Mouse (Mus musculus): ENCODE data around the gene Pla2g5. TPM values are rescaled to one million over a fixed set of nuclear protein-coding genes. Genes with fewer than 3 reads are reported as not detected.

Pla2g5 gene
- polyA plus RNA-seq, 1 experiment from 2014 or later, result not detected

GRCm38 (mm10) chr4:138865092-138865491, 1.8 kb upstream of the Pla2g5 start:
- Histone ChIP-seq H3K9me3 (ENCODE audit: low read length) (no peaks in the 10 kb centered on the region), H3K4me3 (ENCODE audit: low read depth, low read length) (no peak overlapping the region), H3K36me3 (ENCODE audit: insufficient read depth, low read length) (no peaks in the 10 kb centered on the region), H3K27ac (ENCODE audit: low read length) (no peak overlapping the region), H3K4me1 (ENCODE audit: insufficient read depth, low read depth, low read length) (no peaks in the 10 kb centered on the region), H3K27me3 (replicated peaks; ENCODE audit: insufficient read depth, low read length) (no peaks in the 10 kb centered on the region), H3K4me2 (replicated peaks; ENCODE audit: low read depth, low read length) (no peak overlapping the region), H3K9ac (replicated peaks; ENCODE audit: low read depth) (no peak overlapping the region)
- ATAC-seq (no peak), DNase-seq (ENCODE audit: low spot score) (no peak)
- no peak for TF ChIP-seq CTCF (IDR thresholded peaks at IDR 0.05)
- TF ChIP-seq EP300 (IDR thresholded peaks at IDR 0.05), result no peak
- WGBS, result 31% methylated on average over 5 of the region's 5 CpGs

DNA sequence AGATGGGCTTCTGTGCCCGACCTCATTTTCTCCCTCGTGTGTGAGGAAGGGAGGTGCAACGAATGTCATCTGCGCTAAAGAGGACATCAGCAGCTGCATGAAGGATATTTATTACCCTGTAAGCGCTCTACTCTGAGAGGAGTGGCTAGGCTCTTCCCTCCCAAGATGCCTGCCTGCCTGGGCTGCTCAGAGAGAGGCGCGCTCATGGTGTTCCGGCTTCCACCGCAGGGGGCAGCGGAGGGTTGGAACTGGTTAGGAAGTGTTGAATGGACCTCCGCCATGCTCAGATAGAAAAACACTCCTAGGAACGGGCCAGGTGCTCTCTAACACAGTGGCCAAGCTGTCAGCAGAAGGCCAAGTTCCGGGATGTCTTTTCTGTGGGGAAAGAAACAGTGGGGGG, 3.6 kb downstream of the Pla2g5 start:
- Histone ChIP-seq H3K9me3 (ENCODE audit: low read length) (no peaks in the 10 kb centered on the region), H3K27ac (ENCODE audit: low read length) (no peak overlapping the region), H3K27me3 (replicated peaks; ENCODE audit: insufficient read depth, low read length) (no peaks in the 10 kb centered on the region), H3K36me3 (ENCODE audit: insufficient read depth, low read length) (no peaks in the 10 kb centered on the region), H3K4me2 (replicated peaks; ENCODE audit: low read depth, low read length) (no peak overlapping the region), H3K4me3 (ENCODE audit: low read depth, low read length) (no peak overlapping the region), H3K9ac (replicated peaks; ENCODE audit: low read depth) (no peak overlapping the region), H3K4me1 (ENCODE audit: insufficient read depth, low read depth, low read length) (no peaks in the 10 kb centered on the region)
- DNase-seq (ENCODE audit: low spot score) (peak; percentile 68), ATAC-seq (peak; percentile 81)
- TF ChIP-seq CTCF (IDR thresholded peaks at IDR 0.05) (peak; percentile 74), EP300 (IDR thresholded peaks at IDR 0.05) (no peak)
- WGBS, result 3% methylated on average over 12 of the region's 13 CpGs

- Histone ChIP-seq H3K36me3 (ENCODE audit: insufficient read depth, low read length) (no peaks in the 10 kb centered on the region), H3K4me3 (ENCODE audit: low read depth, low read length) (no peak overlapping the region), H3K4me2 (replicated peaks; ENCODE audit: low read depth, low read length) (no peak overlapping the region), H3K4me1 (ENCODE audit: insufficient read depth, low read depth, low read length) (no peaks in the 10 kb centered on the region), H3K27ac (ENCODE audit: low read length) (no peak overlapping the region), H3K9ac (replicated peaks; ENCODE audit: low read depth) (no peak overlapping the region), H3K9me3 (ENCODE audit: low read length) (no peaks in the 10 kb centered on the region), H3K27me3 (replicated peaks; ENCODE audit: insufficient read depth, low read length) (no peaks in the 10 kb centered on the region)
- 18% methylated on average over 9 of the region's 9 CpGs for WGBS
- peak; percentile 47 for DNase-seq (ENCODE audit: low spot score)
- peak; percentile 52; the same call in 1 of the 2 replicates for ATAC-seq
- TF ChIP-seq EP300 (IDR thresholded peaks at IDR 0.05) (no peak), CTCF (IDR thresholded peaks at IDR 0.05) (peak; percentile 52)
These were observed 4.0 kb downstream of the Pla2g5 start for GRCm38 (mm10) chr4:138859245-138859644.

GRCm38 (mm10) chr4:138858446-138858845, 4.8 kb downstream of the Pla2g5 start:
- Histone ChIP-seq H3K9ac (replicated peaks; ENCODE audit: low read depth) (no peak overlapping the region), H3K27ac (ENCODE audit: low read length) (no peak overlapping the region), H3K27me3 (replicated peaks; ENCODE audit: insufficient read depth, low read length) (no peaks in the 10 kb centered on the region), H3K4me1 (ENCODE audit: insufficient read depth, low read depth, low read length) (no peaks in the 10 kb centered on the region), H3K36me3 (ENCODE audit: insufficient read depth, low read length) (no peaks in the 10 kb centered on the region), H3K9me3 (ENCODE audit: low read length) (no peaks in the 10 kb centered on the region), H3K4me2 (replicated peaks; ENCODE audit: low read depth, low read length) (no peak overlapping the region), H3K4me3 (ENCODE audit: low read depth, low read length) (no peak overlapping the region)
- no peak for TF ChIP-seq EP300 (IDR thresholded peaks at IDR 0.05)
- no peak for TF ChIP-seq CTCF (IDR thresholded peaks at IDR 0.05)
- 73% methylated on average over 15 of the region's 15 CpGs for WGBS
- ATAC-seq (no peak), DNase-seq (ENCODE audit: low spot score) (no peak)

DNA sequence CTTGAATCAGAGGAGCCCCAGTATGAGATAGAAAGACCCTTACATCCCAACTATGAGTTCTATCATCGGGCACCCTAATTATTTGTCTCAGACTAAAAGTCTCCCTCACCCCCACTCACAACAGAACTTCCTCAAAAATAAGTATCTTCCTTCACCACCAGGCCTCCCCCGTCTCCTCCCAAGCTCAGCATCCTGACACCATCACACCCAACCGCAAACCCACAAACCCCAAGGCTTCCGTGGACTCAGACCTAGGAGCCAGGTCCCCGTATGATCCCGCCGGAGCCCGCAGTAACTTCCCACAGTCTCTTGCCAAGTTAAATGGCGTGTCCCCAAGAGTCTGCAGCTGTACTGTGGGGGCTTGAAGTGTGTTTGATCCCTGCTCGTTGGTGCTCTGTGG, 5.7 kb downstream of the Pla2g5 start:
- Histone ChIP-seq H3K36me3 (ENCODE audit: insufficient read depth, low read length) (no peaks in the 10 kb centered on the region), H3K27me3 (replicated peaks; ENCODE audit: insufficient read depth, low read length) (no peaks in the 10 kb centered on the region), H3K27ac (ENCODE audit: low read length) (no peak overlapping the region), H3K9me3 (ENCODE audit: low read length) (no peaks in the 10 kb centered on the region), H3K9ac (replicated peaks; ENCODE audit: low read depth) (no peak overlapping the region), H3K4me3 (ENCODE audit: low read depth, low read length) (no peak overlapping the region), H3K4me1 (ENCODE audit: insufficient read depth, low read depth, low read length) (no peaks in the 10 kb centered on the region), H3K4me2 (replicated peaks; ENCODE audit: low read depth, low read length) (no peak overlapping the region)
- WGBS, result 66% methylated on average over 10 of the region's 10 CpGs
- DNase-seq (ENCODE audit: low spot score), result no peak
- no peak for TF ChIP-seq CTCF (IDR thresholded peaks at IDR 0.05)
- no peak for TF ChIP-seq EP300 (IDR thresholded peaks at IDR 0.05)
- no peak for ATAC-seq

- no peaks in the 10 kb centered on the region for H3K36me3 ChIP-seq (ENCODE audit: insufficient read depth, low read length)
- H3K9ac ChIP-seq (replicated peaks; ENCODE audit: low read depth), result no peak overlapping the region
- DNase-seq (ENCODE audit: low spot score), result peak; percentile 79
- 18% methylated on average over 7 of the region's 7 CpGs for WGBS
- no peak overlapping the region for H3K4me2 ChIP-seq (replicated peaks; ENCODE audit: low read depth, low read length)
- H3K27me3 ChIP-seq (replicated peaks; ENCODE audit: insufficient read depth, low read length), result no peaks in the 10 kb centered on the region
- H3K27ac ChIP-seq (ENCODE audit: low read length), result no peak overlapping the region
- H3K4me3 ChIP-seq (ENCODE audit: low read depth, low read length), result no peak overlapping the region
- no peak for TF ChIP-seq EP300 (IDR thresholded peaks at IDR 0.05)
- TF ChIP-seq CTCF (IDR thresholded peaks at IDR 0.05), result peak; percentile 100
- H3K9me3 ChIP-seq (ENCODE audit: low read length), result no peaks in the 10 kb centered on the region
- ATAC-seq, result peak; percentile 37; the same call in 1 of the 2 replicates
- H3K4me1 ChIP-seq (ENCODE audit: insufficient read depth, low read depth, low read length), result no peaks in the 10 kb centered on the region
These were observed 6.8 kb downstream of the Pla2g5 start for GRCm38 (mm10) chr4:138856491-138856890.

GRCm38 (mm10) chr4:138855092-138855632, 8.1 kb downstream of the Pla2g5 start:
- no peak overlapping the region for H3K9ac ChIP-seq (replicated peaks; ENCODE audit: low read depth)
- H3K4me2 ChIP-seq (replicated peaks; ENCODE audit: low read depth, low read length), result no peak overlapping the region
- H3K4me3 ChIP-seq (ENCODE audit: low read depth, low read length), result no peak overlapping the region
- ATAC-seq, result no peak
- H3K36me3 ChIP-seq (ENCODE audit: insufficient read depth, low read length), result no peaks in the 10 kb centered on the region
- WGBS, result 77% methylated on average over 9 of the region's 9 CpGs
- H3K4me1 ChIP-seq (ENCODE audit: insufficient read depth, low read depth, low read length), result no peaks in the 10 kb centered on the region
- H3K27me3 ChIP-seq (replicated peaks; ENCODE audit: insufficient read depth, low read length), result no peaks in the 10 kb centered on the region
- H3K27ac ChIP-seq (ENCODE audit: low read length), result no peak overlapping the region
- no peak for DNase-seq (ENCODE audit: low spot score)
- no peaks in the 10 kb centered on the region for H3K9me3 ChIP-seq (ENCODE audit: low read length)
- no peak for TF ChIP-seq CTCF (IDR thresholded peaks at IDR 0.05)
- no peak for TF ChIP-seq EP300 (IDR thresholded peaks at IDR 0.05)

Data from lung, postnatal 0 days (tissue).